Mouse (Mus musculus) midbrain, postnatal 0 days (tissue): ENCODE data around the gene Nebl. TPM values are rescaled to one million over a fixed set of nuclear protein-coding genes. Genes with fewer than 3 reads are reported as not detected.

Source experiments
- ATAC-seq: fragments of 200-750 bp; cut with Nextera tagmentation; 2 replicates; pipeline ENCODE4 v1.8.0; 2017; ENCODE audit warnings: moderate number of reproducible peaks, mild to moderate bottlenecking, moderate TSS enrichment, moderate library complexity; ENCODE audit not compliant: low FRiP score
- DNase-seq: peaks from one replicate; pipeline ENCODE4 v3.0.0-alpha.2; 2015; ENCODE audit warnings: low spot score
- H3K27ac ChIP-seq: fragments of 300-500 bp; sonication (generic); 2 replicates; pipeline ENCODE4 v1.5.1; 2014; ENCODE audit warnings: low read depth, mild to moderate bottlenecking, low read length, mixed read lengths
- H3K27me3 ChIP-seq: fragments of 300-500 bp; sonication (generic); 2 replicates; pipeline ENCODE4 v1.6.1; 2014; ENCODE audit warnings: low read length, control low read depth, mixed read lengths; ENCODE audit not compliant: insufficient read depth
- H3K36me3 ChIP-seq: fragments of 300-500 bp; sonication (generic); 2 replicates; pipeline ENCODE4 v1.6.1; 2014; ENCODE audit warnings: low read length, control low read depth, mixed read lengths; ENCODE audit not compliant: insufficient read depth
- H3K4me1 ChIP-seq: fragments of 300-500 bp; sonication (generic); 2 replicates; pipeline ENCODE4 v1.6.1; 2014; ENCODE audit warnings: mild to moderate bottlenecking, control low read depth, antibody characterized with exemption, low read length, mixed read lengths; ENCODE audit not compliant: insufficient read depth
- H3K4me2 ChIP-seq: fragments of 300-500 bp; sonication (generic); 2 replicates; pipeline ENCODE4 v1.6.1; 2014; ENCODE audit warnings: low read depth, mild to moderate bottlenecking, low read length, mixed read lengths; ENCODE audit not compliant: poor library complexity, severe bottlenecking
- H3K4me3 ChIP-seq: fragments of 300-500 bp; sonication (generic); 2 replicates; pipeline ENCODE4 v1.5.1; 2014; ENCODE audit warnings: low read depth, mild to moderate bottlenecking, low read length, moderate library complexity
- H3K9ac ChIP-seq: fragments of 300-500 bp; sonication (generic); replicated peaks from 2 replicates; pipeline ENCODE4 v1.6.1; 2014; ENCODE audit warnings: mild to moderate bottlenecking, low read length, moderate library complexity, mixed read lengths; ENCODE audit not compliant: poor library complexity, severe bottlenecking
- H3K9me3 ChIP-seq: fragments of 300-500 bp; sonication (generic); 2 replicates; pipeline ENCODE4 v1.6.1; 2016; ENCODE audit warnings: low read length, control low read depth
- CTCF ChIP-seq: IDR thresholded peaks from 2 replicates; pipeline ENCODE4 v1.5.1; 2016; ENCODE audit warnings: antibody characterized with exemption, mild to moderate bottlenecking
- WGBS: fragments of 180-500 bp; shearing (Covaris S2); extraction: QIAGEN DNeasy Blood & Tissue Kit; methylation state at CpG from one replicate; pipeline ENCODE4 v1.1.7; 2014; 5-methylcytosine and 5-hydroxymethylcytosine counted together
- polyA plus RNA-seq: library from polyadenylated mRNA; unstranded; fragments of >200 nt; fragmentation: Nextera tagmentation; extraction: Ambion mirVana; gene quantifications from 2 replicates; pipeline ENCODE4 v1.2.1, GENCODE M21; 2015
- total RNA-seq: library from RNA; depleted of rRNA; stranded (reverse); fragments of >200 nt; gene quantifications from 2 replicates; pipeline ENCODE4 v1.2.3, GENCODE M21; 2014

The Nebl gene
- total and polyA plus RNA-seq, 2 experiments from 2014 or later: 11.7 to 24.0 TPM

- Histone ChIP-seq H3K4me1 (no peaks in the 10 kb centered on the region), H3K9me3 (no peaks in the 10 kb centered on the region), H3K4me2 (no peak overlapping the region), H3K36me3 (no peaks in the 10 kb centered on the region), H3K9ac (no peak overlapping the region), H3K27me3 (no peaks in the 10 kb centered on the region), H3K4me3 (no peak overlapping the region), H3K27ac (no peak overlapping the region)
- TF ChIP-seq CTCF: no peak
- 65% methylated on average over 10 of the region's 10 CpGs for WGBS
- ATAC-seq (no peak), DNase-seq (peak; percentile 28)
Observed at GRCm38 (mm10) chr2:17650147-17650834, 81.0 kb downstream of the Nebl start.

- Histone ChIP-seq H3K36me3 (no peaks in the 10 kb centered on the region), H3K4me3 (no peak overlapping the region), H3K4me1 (no peaks in the 10 kb centered on the region), H3K27ac (no peak overlapping the region), H3K9ac (no peak overlapping the region), H3K9me3 (no peaks in the 10 kb centered on the region), H3K27me3 (no peaks in the 10 kb centered on the region), H3K4me2 (no peak overlapping the region)
- ATAC-seq (no peak), DNase-seq (no peak)
- WGBS: 77% methylated on average over 3 of the region's 3 CpGs
- no peak for TF ChIP-seq CTCF
Observed at GRCm38 (mm10) chr2:17649728-17650127, 81.5 kb downstream of the Nebl start.

- no peak for ATAC-seq
- 31% methylated on average over 3 of the region's 3 CpGs for WGBS
- Histone ChIP-seq H3K4me2 (no peak overlapping the region), H3K36me3 (no peaks in the 10 kb centered on the region), H3K4me3 (no peak overlapping the region), H3K27ac (no peak overlapping the region), H3K9ac (no peak overlapping the region), H3K9me3 (no peaks in the 10 kb centered on the region), H3K4me1 (no peaks in the 10 kb centered on the region), H3K27me3 (no peaks in the 10 kb centered on the region)
- TF ChIP-seq CTCF: peak; percentile 84
- DNase-seq: peak; percentile 80
Observed at GRCm38 (mm10) chr2:17644282-17645262, 86.7 kb downstream of the Nebl start.

- WGBS: 52% methylated on average over 7 of the region's 7 CpGs
- Histone ChIP-seq H3K9me3 (no peaks in the 10 kb centered on the region), H3K4me3 (no peak overlapping the region), H3K36me3 (no peaks in the 10 kb centered on the region), H3K27ac (no peak overlapping the region), H3K27me3 (no peaks in the 10 kb centered on the region), H3K4me1 (no peaks in the 10 kb centered on the region), H3K4me2 (no peak overlapping the region), H3K9ac (no peak overlapping the region)
- no peak for ATAC-seq
- peak; percentile 37 for TF ChIP-seq CTCF
- DNase-seq: peak; percentile 14
Observed at GRCm38 (mm10) chr2:17643869-17644268, 87.4 kb downstream of the Nebl start.

- H3K4me2 ChIP-seq: no peak overlapping the region
- H3K27me3 ChIP-seq: no peaks in the 10 kb centered on the region
- no peak overlapping the region for H3K9ac ChIP-seq
- no peak overlapping the region for H3K27ac ChIP-seq
- no peaks in the 10 kb centered on the region for H3K9me3 ChIP-seq
- H3K4me3 ChIP-seq: no peak overlapping the region
- no peaks in the 10 kb centered on the region for H3K36me3 ChIP-seq
- 93% methylated on average over 7 of the region's 7 CpGs for WGBS
- no peak for TF ChIP-seq CTCF
- H3K4me1 ChIP-seq: no peaks in the 10 kb centered on the region
- no peak for ATAC-seq
- DNase-seq: no peak
Observed at GRCm38 (mm10) chr2:17642770-17643169, 88.5 kb downstream of the Nebl start.

GRCm38 (mm10) chr2:17640861-17641260, 90.4 kb downstream of the Nebl start:
- Histone ChIP-seq H3K27ac (no peak overlapping the region), H3K4me1 (no peaks in the 10 kb centered on the region), H3K36me3 (no peaks in the 10 kb centered on the region), H3K9ac (no peak overlapping the region), H3K9me3 (no peaks in the 10 kb centered on the region), H3K4me3 (no peak overlapping the region), H3K27me3 (no peaks in the 10 kb centered on the region; the same call in 1 of the 2 replicates), H3K4me2 (no peak overlapping the region)
- no peak for ATAC-seq
- DNase-seq: no peak
- no peak for TF ChIP-seq CTCF
- 74% methylated on average over 4 of the region's 4 CpGs for WGBS
